Mouse (Mus musculus) spleen, postnatal 10 days (tissue): ENCODE data around the gene Bcs1l.

Source experiments
- DNase-seq, 2 experiments: peaks; one replicate each; pipeline ENCODE4 v3.0.0; 2021 to 2022; ENCODE audit warnings: low spot score in 2 of 2

The Bcs1l gene

DNA sequence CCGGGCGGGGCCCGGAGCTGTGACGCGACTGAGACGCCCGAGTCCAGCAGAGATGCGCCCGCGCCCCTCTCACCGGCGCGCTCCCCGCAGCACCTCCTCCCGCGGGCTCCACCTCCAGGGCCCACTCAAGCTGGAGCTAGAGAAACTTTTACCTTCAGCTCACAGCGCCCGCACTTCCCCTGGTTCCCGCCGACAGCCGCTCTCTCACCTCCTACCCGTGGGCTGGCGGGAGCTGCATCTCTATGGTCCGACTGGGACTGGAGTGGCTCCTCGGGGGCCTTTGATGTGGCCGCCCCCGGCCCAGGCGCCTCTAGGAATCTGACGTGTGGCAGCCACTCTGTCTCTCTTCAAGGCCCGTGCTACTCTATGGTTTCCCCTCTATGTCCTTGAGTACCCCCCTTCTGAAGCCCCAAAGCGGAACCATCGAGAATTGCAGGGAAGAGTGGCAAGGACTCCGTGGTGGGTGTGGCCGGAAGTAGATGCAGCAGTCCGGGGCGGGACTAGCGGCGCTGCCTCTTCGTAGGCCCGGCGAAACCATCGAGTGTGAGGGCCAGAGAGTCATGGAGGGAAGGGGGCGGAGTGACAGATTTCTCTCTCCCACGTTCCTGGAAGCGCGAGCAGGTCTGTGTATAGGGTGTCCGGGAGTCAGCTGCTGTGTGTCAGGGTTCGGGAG is at the start of gene Bcs1l, which contains the start of gene Zfp142:
Bcs1l (plus strand) TSS at position 517 of the 673 bp plus-strand sequence.
Zfp142 (minus strand) TSS at position 474 of the 673 bp plus-strand sequence.
- DNase-seq: peak; percentile 97 to 99

DNA sequence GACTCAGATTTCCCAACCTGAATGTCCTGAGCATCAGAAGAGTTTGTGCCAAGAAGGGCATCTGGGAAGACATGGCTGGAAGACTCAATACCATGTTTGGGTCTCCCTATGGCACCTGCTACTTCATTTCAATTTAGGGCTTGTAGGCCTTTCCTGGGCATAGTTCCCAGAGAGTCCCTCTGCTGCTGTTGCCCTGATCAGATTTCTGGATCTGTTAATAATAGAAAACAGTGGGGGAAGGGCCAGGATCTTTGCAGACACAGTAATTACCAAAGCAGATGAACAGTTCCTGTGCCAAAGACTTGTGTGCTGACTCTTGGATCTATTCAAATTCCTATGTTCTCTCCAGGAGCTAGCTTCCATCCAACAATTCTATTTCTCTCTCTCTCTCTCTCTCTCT is 49.4 kb upstream of the Bcs1l start:
- DNase-seq: no peak

DNA sequence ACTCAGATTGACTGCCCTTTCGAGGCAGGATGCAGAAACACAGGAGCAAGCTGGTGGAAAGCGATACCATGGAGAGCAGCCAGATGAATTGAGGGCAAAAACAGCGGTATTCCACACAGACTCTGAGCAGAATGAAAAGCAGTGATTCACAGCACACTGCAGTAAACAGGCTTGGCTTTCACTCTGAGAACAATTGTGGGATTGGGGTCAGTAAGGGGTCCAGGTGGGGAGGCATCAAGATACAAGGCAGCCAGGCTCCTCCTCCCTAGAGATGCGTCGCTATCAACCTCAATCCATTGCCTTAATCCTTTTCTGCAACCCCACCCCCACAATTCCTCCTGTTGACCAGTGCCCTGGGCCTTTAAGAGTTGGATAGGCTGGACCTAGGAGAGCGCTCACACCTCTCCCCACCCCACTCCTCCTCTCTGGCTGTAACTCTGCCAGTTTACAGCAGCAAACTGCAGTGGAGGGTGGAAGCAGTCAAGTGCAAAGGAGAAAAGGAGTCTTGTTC is 45.6 kb upstream of the Bcs1l start, which contains the start of gene Plcd4:
Plcd4 (plus strand) TSS at position 438 of the 511 bp plus-strand sequence.
- DNase-seq: no peak

DNA sequence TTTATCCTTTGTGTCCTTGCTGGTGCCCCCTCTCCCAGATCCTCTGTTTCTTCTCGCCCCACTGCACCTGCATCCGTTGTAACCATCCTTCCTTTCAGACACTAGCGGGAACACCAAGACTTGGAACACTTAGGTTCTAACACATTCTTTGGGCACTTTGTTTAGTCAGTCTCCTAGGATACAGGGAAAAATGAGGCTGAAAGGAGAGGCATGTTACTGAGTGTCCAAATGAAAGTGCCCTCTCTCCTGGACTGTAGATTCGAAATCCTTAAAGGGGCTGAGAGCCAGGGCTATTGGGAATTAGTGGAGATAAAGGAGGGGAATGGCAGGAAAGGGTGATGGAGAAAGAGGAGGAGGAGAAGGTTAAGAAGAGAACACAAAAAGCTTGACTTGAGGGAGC is 43.9 kb upstream of the Bcs1l start, which contains the start of gene Usp37:
Usp37 (minus strand) TSS at position 101 of the 400 bp plus-strand sequence.
- DNase-seq: no peak

DNA sequence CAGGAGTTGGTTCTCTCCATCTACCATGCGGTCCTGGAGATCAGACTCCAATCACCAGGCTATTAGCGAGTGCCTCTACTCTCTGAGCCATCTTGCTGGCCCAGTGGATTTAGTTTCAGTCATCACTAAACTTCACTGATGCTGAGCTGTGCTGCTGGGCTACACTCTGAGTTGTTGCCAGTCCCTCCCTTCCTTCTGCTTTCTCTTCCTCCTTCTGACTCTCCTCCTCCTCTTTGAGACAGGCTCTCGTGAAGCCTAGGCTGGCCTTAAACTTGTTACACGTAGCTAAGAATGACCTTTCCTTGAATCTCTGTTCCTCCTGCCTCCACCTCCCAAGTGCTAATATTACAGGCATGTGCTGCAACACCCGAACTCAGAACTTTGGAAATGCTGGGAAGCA is 29.0 kb upstream of the Bcs1l start:
- no peak for DNase-seq

DNA sequence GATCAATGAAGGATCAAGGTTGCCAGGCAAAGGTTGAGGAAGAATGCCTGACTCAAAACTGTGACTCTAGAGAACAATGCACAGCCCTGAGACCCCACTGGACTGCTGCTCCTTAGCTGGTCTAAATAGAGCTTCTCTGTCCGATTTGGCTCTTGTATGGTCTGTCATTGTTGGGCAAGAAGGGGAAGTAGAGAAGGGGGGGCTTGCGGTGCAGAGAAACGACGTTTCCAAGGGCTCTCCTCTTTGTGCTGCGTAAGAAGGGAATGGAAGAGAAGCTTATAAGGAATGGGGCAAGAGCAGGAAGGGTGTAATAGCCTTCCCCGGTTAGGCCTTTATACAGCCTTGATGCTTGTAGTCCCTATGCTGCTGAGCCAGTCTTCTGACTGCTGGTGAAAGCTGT is 22.3 kb upstream of the Bcs1l start:
- no peak for DNase-seq

DNA sequence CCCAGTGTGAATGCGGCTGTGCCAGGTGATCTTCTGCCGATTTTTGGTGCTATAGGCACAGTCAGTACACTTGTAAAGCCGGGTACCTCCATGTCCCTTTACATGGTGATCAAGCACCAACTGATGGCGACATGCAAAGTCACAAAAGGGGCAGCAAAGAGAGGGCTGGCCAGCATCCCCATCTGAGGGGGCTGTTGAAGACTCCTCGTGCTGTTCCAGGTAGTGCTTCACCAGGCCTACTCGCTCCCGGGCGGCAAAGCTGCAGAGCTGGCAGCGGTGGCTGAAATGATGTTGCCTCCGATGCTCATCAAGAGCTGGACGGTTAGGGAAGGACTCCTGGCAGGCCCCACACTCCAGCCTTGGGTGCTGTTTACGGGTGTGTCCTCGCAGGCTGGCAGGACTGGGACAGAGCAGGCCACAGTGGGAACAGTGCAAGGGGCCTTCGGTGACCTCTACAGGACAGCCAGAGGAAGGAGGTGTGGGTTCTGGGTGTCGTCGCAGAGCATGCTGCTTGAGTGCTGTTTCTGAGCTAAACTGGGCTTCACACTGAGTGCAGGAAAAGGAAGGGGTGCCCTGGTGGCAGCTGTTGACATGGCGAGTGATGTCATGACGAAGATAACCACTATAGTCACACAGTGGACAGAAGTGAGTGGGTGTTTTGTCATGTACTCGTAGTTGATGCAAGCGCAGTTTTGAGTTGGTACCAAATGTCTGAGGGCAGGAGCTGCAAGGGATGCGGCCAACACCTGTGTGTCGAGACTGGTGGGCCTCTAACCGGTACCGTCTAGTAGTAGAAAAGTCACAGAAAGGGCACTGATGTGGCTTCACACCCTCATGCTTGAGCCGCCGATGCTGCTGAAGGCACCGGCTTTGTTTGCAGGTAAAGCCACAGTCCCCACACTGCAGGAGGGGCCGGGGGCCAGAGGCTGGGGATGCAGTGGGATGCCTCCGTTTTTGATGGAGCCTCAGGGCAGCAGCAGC is 18.1 kb upstream of the Bcs1l start:
- DNase-seq: no peak

DNA sequence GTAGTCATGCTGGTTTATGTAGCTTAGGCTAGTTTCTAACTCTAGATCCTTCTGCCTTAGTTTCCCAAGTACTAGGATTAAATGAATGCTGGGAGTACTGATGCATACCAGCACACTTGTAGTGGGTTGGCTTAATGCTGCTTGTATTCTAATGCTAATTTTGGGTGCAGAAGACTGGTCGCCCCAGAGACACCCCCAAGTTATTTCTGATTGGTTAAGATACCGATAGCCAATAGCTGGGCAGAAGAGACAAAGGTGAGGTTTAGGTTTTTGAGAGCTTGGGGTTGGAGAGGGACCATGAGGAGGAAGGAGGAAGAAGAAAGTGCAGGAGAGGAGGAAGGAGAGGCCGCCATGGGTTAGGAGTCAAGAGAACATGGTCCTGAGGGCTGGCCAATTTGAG is 5.5 kb upstream of the Bcs1l start:
- DNase-seq: no peak

DNA sequence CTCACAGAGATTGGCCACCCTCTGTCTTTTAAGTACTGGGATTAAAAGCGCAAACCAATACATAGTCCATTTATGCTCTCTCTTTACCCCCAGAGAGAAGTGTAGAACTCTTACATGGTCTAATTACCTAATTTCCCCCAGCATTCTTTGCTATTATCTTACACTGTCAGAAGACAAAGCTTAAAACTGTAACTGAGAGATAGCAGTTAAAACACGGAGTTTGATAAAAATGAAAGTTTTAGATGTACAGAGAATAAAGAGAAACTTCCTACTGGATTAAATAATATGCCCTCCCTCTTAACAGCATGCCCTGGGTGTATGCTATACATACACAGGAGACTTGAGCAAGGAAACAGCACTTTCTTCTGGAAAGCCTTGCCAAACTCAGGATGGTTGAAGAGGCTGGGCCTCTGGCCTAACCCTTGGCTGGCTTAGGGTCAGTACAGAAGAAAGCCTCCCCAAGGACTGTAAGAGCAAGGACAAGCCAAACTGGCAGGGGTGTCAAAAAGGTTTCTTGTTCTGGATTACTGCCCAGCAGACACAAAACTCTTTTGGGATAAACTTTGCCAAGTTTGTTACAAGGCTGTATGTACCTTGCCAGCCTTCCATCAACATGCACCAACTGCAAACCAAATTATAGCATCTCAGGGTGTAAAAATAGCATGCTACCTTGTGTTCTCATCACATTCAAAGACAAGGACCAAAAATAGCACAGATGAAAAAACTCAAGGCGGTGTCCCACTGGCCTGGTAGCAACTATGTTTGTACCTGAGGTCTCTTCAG is 3.3 kb upstream of the Bcs1l start:
- DNase-seq: no peak

DNA sequence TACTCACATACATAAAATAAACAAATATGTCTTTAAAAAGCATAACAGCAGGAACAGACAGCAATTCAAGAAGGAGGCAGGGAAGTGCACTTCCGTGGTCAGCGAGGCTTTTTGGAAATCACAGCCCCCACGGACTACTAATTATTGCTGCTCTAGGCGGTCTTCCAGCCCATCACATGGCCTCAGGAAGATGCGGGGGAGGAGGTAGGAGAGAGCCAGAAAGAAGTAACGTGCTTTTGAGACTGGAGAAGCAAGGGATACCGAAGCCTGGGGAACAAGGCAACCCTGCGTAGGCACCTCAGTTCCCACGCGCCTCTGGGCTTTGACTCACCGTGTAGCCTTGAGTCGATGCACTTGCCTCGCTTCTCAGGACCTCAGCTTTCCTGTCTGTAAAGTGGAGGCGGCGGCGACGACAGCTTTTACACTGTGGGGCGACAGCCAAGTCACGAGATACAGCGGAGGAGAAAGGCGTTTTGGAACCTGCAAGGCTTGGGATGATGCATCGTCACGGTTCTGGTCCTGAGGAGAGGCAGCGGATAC is 786 bp upstream of the Bcs1l start:
- no peak for DNase-seq

DNA sequence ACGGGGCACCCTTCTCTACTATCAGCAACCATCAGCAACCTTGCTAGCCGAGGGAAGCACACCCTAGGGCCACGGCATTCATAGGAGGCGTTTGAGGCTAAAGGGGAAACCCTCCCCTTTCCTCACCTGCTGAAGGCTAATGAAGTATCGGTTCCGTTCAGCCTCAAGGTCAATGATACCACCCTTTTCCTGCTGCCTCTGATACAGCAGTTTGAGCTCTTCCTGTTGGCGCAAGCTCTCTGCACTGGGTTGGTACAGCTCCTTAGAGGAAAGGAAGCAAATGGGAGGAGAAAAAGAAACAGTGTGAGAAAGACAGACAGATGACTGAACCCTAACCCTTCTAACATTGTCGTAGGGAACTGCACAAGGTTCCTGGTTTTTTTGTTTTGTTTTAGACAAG is 6.3 kb downstream of the Bcs1l start:
- no peak for DNase-seq

DNA sequence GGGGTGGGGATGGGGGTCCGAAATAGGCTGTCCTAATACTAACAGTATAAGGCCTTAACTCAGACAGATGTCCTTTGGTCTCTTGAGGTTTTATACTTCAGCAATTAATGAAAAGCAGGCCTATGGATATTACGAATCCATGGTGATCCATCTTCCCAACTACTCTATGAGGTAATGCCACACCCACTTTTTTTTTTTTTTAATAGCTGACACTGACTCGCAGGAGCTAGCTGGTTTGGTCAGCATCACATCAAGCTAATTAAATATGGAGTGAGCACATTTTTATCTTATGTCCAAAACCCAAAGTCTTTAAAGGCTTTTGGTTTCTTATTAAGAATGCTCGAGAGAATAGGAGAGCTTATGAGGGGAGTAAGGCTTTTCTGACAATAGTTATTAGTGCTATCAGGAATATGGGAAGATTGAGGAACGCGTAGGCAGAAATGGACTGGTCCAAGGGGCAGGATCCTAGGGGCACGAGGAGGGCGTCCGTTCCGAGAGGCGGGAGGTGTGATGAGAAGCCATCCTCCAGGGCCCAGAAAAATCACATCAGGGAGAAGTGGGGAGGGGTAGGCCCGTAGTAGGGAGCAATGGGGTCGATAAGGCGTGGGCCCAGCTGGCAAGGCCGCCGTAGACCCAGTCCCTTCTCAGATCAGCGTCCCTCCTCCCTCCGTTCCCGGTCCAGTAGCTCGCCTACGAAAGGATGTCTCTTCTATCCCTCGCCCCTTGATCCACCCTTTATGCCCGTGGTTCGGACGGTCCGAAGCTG is 12.6 kb downstream of the Bcs1l start:
- no peak for DNase-seq

DNA sequence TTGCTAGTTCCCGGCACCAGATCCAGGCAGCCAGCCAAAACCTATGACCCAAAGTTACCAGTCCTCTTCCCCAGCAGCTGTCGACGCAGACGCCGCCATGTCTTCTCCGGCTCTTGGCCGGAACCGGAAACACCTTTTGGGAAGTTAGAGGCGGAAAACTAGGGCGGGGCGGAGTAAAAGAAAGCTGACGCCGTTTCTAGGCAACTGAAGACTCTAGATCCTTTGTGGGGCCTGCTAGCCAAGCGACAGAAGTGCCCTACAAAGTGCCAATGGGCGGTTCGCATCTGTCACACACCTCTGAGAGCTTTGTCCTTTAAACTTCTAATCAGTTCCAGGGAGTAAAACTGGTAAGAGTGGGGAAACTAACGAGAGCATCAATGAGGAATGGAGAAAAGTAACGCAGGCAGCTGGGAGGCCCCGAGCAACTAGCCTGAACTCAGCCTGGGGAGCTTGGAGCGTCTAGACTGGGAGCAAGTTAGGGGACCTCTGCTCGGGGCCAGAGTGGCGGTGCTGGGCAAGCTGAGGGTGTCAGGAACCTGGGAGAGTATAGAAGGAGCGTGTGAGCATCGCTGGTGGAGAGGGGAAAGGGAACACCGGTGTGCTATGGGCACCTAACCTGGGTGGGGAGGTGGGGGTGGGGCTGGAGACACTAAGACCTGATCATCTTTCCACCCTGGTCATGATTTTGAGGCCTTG is 13.3 kb downstream of the Bcs1l start, which contains the start of the genes Rnf25 and Stk36:
Rnf25 (minus strand) TSS at position 131 of the 696 bp plus-strand sequence.
Stk36 (plus strand) TSS at position 179 of the 696 bp plus-strand sequence.
- peak; percentile 62 to 81 for DNase-seq

DNA sequence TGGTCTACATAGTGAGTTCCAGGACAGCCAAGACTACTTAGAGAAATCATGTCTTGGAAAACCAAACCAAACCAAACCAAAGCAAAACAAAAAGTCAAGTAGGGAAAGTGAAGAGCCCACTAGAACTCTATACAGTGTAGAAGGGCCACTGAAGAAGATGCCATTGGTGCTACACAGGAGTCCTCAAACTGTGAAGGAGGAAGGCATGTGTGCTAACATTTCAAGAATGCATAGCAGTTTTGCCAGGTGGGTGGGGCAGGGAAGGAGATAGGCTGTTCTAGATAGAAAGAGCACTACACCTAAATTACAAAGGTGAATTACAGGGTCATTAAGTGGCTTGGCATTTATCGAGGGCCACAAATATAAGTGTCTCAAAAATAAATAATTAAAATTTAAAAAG is 36.1 kb downstream of the Bcs1l start:
- no peak for DNase-seq

DNA sequence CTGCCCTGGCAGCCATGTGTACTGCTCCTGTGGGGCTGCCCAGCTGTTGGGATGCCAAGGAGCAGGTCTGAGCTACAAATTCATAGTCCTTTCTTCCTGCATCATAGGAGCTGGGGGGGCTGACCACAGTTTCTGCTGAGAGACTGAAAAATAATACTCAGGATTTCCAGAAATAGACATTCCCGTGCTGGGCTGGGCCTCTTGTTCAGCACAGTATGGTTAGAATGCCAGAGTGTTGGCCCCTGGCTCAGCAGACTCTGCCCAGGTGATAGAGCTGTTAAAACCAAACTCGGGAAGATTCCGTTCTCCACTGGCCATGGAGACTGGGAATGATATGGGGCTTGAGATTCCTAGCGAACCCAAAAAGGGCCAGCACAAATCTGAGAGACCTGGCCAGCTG is 38.0 kb downstream of the Bcs1l start:
- DNase-seq: no peak

DNA sequence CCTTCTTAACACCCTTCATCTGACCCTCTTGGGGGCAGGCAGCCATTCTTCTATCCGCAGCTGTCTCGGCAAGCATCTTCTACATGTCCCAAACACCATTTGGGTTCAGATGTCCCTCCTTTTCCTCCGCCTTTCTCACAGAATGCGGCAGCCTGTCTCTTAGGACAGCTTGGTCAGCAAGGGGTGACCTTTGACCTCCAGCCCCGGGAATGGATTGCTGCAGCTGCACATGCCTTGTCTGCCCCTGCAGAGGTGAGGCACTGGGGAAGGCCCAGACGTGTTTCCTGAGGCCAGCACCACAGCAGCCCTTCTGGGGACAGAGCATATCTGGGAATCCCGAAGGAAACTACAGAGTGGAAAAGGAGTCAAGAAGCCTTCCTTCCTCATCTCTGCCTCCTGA is 39.9 kb downstream of the Bcs1l start:
- DNase-seq: no peak

DNA sequence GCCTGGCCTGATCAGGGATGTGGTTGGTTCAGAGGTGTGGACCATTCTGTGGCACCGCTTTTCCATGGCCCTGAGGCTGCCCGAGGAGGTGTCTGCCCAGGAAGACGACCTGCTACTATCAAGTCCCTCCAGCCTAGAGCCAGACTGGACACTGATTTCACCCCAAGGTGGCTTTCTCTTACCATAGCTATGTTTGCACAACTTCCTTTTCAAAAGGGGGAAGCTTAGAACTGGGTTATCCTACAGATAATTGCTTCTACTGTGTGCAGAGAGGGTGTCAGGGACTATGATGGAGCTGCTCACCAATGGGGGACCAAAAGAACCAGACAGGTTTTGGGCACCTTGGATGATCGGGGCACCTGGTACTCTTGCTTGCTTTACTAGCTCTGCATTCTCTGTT is 44.6 kb downstream of the Bcs1l start:
- DNase-seq: no peak
